Mouse (Mus musculus) kidney, postnatal 0 days (tissue): ENCODE results near the gene Gm49361. TPM values are rescaled to one million over a fixed set of nuclear protein-coding genes. Genes with fewer than 3 reads are reported as not detected.

Source experiments
- ATAC-seq: fragments of 200-750 bp; cut with Nextera tagmentation; replicated peaks from 2 replicates; pipeline ENCODE4 v1.8.0; 2017; ENCODE audit warnings: low read depth, moderate number of reproducible peaks, moderate TSS enrichment, moderate library complexity; ENCODE audit not compliant: low FRiP score
- DNase-seq: peaks from one replicate; pipeline ENCODE4 v3.0.0-alpha.2; 2016; ENCODE audit warnings: low spot score
- H3K27ac ChIP-seq: fragments of 300-500 bp; sonication (generic); 2 replicates; pipeline ENCODE4 v1.5.1; 2014; ENCODE audit warnings: mild to moderate bottlenecking
- H3K27me3 ChIP-seq: fragments of 300-500 bp; sonication (generic); 2 replicates; pipeline ENCODE4 v1.6.1; 2014; ENCODE audit warnings: low read length, mixed read lengths; ENCODE audit not compliant: insufficient read depth
- H3K36me3 ChIP-seq: fragments of 300-500 bp; sonication (generic); 2 replicates; pipeline ENCODE4 v1.6.1; 2014; ENCODE audit warnings: low read length, mixed read lengths; ENCODE audit not compliant: insufficient read depth
- H3K4me1 ChIP-seq: fragments of 300-500 bp; sonication (generic); replicated peaks from 2 replicates; pipeline ENCODE4 v1.6.1; 2014; ENCODE audit warnings: antibody characterized with exemption, low read length, mixed read lengths; ENCODE audit not compliant: insufficient read depth
- H3K4me2 ChIP-seq: fragments of 300-500 bp; sonication (generic); 2 replicates; pipeline ENCODE4 v1.6.1; 2014; ENCODE audit warnings: mild to moderate bottlenecking, low read length, moderate library complexity, mixed read lengths
- H3K4me3 ChIP-seq: fragments of 300-500 bp; sonication (generic); replicated peaks from 2 replicates; pipeline ENCODE4 v1.5.1; 2014; ENCODE audit warnings: low read depth, low read length
- H3K9ac ChIP-seq: fragments of 300-500 bp; sonication (generic); 2 replicates; pipeline ENCODE4 v1.6.1; 2014; ENCODE audit warnings: low read depth, low read length
- H3K9me3 ChIP-seq: fragments of 300-500 bp; sonication (generic); replicated peaks from 2 replicates; pipeline ENCODE4 v1.6.1; 2016; ENCODE audit warnings: low read length, inconsistent platforms, mixed read lengths
- CTCF ChIP-seq: IDR thresholded peaks from 2 replicates; pipeline ENCODE4 v1.5.1; 2016; ENCODE audit warnings: antibody characterized with exemption, low read depth, mild to moderate bottlenecking, moderate library complexity
- WGBS: fragments of 180-500 bp; shearing (Covaris S2); extraction: QIAGEN DNeasy Blood & Tissue Kit; methylation state at CpG from one replicate; pipeline ENCODE4 v1.1.7; 2014; 5-methylcytosine and 5-hydroxymethylcytosine counted together
- polyA plus RNA-seq: library from polyadenylated mRNA; unstranded; fragments of >200 nt; fragmentation: Nextera tagmentation; extraction: Ambion mirVana; gene quantifications from 2 replicates; pipeline ENCODE4 v1.2.1, GENCODE M21; 2015

Gm49361 gene
- polyA plus RNA-seq, 1 experiment from 2014 or later = not detected

DNA sequence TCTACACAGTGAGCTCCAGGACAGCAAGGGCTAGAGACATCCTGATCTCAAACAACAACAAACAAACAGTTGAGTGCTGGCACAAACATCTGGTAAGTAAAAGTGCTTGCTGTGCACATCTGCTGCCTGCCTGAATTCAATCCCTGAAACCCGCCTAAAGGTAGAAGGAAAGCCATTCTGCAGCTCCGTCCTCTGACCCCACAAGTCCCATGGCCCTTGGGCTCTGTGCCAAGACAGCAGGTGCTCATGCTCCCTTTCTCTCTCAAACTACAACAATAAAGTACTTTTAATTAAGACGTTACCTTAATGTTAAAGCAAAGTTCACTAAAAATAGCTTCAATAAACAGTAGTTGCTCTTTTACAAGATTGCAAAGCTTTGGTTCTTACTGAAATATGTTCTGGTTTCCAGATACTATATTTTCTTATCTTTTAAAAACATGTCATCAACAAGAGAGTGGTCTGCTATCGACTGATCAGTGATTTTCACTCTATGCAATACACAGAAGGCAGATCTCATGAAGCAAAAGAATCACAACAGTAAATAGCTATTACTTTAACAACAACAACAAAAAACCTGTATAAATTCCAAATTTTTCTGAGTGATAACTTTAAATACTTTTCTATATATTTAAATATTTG is 125.2 kb downstream of the Gm49361 start:
- Histone ChIP-seq H3K9me3 (no peaks in the 10 kb centered on the region), H3K27me3 (no peaks in the 10 kb centered on the region), H3K9ac (no peak overlapping the region), H3K36me3 (peaks cover 9% of the 10 kb centered on the region; the same call in 1 of the 2 replicates), H3K4me1 (no peaks in the 10 kb centered on the region), H3K4me3 (no peak overlapping the region), H3K4me2 (no peak overlapping the region), H3K27ac (no peak overlapping the region)
- DNase-seq (no peak), ATAC-seq (no peak)
- TF ChIP-seq CTCF = no peak
- 49% methylated on average over 4 of the region's 4 CpGs for WGBS

DNA sequence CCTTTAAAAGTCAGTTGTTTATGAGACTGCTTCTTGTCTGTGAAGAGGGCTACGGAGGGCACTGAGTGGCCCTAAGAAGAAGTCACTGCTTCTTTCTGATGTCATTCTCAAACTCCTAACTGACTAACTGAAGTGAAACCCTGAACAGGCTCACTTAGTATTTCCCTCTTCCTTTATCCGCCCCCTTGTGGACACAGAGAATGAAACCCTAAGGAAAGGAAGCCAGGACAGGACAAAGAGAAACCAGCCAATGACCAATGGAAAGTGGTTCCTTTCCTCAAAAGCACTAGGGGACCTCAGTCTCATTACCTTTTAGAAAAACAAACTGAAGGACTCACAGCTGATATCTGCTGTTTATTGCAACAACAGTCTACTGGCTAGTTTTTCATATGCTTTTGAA is 126.4 kb downstream of the Gm49361 start:
- 0 out of 2 replicates have a peak, but pooled peaks cover 7% of the 10 kb centered on the region for H3K36me3 ChIP-seq
- H3K4me3 ChIP-seq = no peak overlapping the region
- no peaks in the 10 kb centered on the region for H3K27me3 ChIP-seq
- no peak overlapping the region for H3K4me2 ChIP-seq
- H3K9ac ChIP-seq = no peak overlapping the region
- H3K4me1 ChIP-seq = no peaks in the 10 kb centered on the region
- DNase-seq = peak; percentile 87
- peak; percentile 84 for TF ChIP-seq CTCF
- H3K9me3 ChIP-seq = no peaks in the 10 kb centered on the region
- ATAC-seq = no peak
- no peak overlapping the region for H3K27ac ChIP-seq
- 49% methylated on average over 2 of the region's 2 CpGs for WGBS

DNA sequence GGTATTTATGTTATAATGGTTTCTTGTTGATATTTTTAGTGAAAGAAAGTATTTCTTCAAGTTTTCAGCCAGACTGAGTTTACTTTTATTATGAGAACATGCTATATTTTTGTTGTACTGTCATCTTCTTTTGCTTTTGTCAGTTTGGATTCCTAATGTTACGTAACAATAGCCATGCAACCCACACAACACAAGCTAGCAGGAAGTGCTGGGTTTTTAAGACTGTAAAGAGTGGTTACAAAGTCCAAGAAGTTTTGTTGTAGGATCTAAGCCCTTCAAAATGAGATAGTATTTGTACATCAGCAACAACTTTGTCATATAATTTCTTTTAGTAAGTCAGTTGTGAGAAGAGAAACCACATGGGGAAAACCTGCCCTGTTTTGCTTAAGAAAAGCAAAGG is 128.2 kb downstream of the Gm49361 start:
- H3K36me3 ChIP-seq = 0 out of 2 replicates have a peak, but pooled peaks cover 3% of the 10 kb centered on the region
- whole genome bisulfite sequencing = 100% methylated on average over 1 of the region's 1 CpGs
- no peak for TF ChIP-seq CTCF
- H3K27me3 ChIP-seq = no peaks in the 10 kb centered on the region
- no peak overlapping the region for H3K4me2 ChIP-seq
- no peaks in the 10 kb centered on the region for H3K4me1 ChIP-seq
- H3K9me3 ChIP-seq = no peaks in the 10 kb centered on the region
- H3K4me3 ChIP-seq = no peak overlapping the region
- no peak for DNase-seq
- H3K9ac ChIP-seq = no peak overlapping the region
- H3K27ac ChIP-seq = no peak overlapping the region
- no peak for ATAC-seq

DNA sequence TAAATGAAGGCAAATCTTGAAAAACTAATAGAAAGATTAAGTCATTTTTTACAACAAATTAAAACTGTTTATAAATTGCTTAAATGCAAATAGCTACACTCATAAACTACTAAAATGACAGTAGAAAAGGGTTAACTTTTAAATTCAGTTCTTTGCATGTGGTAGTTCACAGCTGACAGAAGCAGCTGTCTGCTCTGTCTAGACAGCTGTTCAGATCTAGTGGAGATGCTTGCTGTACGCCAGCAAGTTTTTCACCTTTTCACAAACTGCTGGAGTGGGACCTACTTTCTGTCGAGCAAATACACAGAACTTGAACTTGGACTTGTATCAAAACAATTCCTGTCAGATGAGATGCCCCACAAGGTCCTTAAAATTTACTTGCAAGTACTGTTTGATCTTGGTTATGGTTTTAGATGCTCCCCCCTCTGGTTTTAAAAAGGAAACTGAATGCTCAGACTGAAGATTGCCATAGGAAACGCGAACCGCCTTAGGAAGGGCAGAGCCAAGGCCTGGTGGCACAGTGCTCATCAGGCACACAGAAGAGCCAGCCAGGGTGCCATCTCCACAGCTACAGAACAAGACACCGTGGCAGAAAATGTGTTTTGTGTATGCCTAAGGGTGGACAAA is 129.5 kb downstream of the Gm49361 start:
- Histone ChIP-seq H3K27me3 (no peaks in the 10 kb centered on the region), H3K36me3 (0 out of 2 replicates have a peak, but pooled peaks cover 3% of the 10 kb centered on the region), H3K4me2 (no peak overlapping the region), H3K27ac (no peak overlapping the region), H3K4me3 (no peak overlapping the region), H3K4me1 (no peaks in the 10 kb centered on the region), H3K9ac (no peak overlapping the region), H3K9me3 (no peaks in the 10 kb centered on the region)
- no peak for TF ChIP-seq CTCF
- 74% methylated on average over 6 of the region's 6 CpGs for WGBS
- ATAC-seq (no peak), DNase-seq (no peak)

DNA sequence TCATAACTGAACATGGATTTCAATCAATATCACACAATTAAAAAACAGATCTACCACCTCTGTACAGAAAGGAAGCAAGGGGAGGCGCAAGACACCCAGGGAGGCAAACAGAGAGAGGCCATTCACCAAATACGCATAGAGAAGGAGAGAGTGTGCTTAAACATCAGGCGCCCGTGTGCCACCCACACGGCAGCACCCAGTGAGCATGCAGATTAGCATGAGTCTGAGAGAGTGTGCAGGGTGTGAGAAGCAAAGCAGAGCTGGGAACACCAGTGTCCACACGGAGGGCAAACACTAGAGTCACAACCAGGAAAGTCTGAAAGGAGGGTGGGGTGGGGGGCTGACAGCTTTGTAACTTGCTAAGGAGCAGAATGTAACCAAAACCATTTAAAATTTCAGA is 130.1 kb downstream of the Gm49361 start:
- TF ChIP-seq CTCF = no peak
- Histone ChIP-seq H3K4me2 (no peak overlapping the region), H3K4me3 (no peak overlapping the region), H3K27me3 (no peaks in the 10 kb centered on the region), H3K9ac (no peak overlapping the region), H3K36me3 (0 out of 2 replicates have a peak, but pooled peaks cover 3% of the 10 kb centered on the region), H3K4me1 (no peaks in the 10 kb centered on the region), H3K9me3 (no peaks in the 10 kb centered on the region), H3K27ac (no peak overlapping the region)
- DNase-seq = no peak
- ATAC-seq = no peak
- 91% methylated on average over 6 of the region's 6 CpGs for WGBS

DNA sequence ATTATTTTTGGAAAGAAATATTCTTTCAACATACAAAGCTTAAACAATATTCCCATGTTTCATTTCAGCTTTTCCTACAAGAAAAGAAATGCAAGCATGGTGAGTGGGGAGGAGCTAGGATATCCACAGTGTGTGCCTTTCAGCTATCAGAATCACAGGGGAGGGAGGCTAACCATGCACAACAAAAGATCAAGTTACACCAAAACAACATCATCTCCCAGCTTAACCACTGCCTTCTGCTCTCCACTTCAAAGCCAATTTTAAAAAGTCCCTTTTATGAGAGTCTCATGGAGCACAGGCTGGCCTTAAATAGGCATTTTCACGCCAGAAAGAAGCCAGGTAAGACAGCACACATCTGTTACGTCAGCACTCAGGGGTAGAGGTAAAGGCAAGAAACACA is 134.9 kb downstream of the Gm49361 start:
- ATAC-seq = no peak
- Histone ChIP-seq H3K4me2 (no peak overlapping the region), H3K36me3 (no peaks in the 10 kb centered on the region), H3K4me3 (no peak overlapping the region), H3K9me3 (no peaks in the 10 kb centered on the region), H3K9ac (no peak overlapping the region), H3K4me1 (peaks cover 4% of the 10 kb centered on the region; the same call in 1 of the 2 replicates), H3K27ac (peak overlapping the region; percentile 77), H3K27me3 (no peaks in the 10 kb centered on the region)
- WGBS = 32% methylated on average over 2 of the region's 2 CpGs
- peak; percentile 82 for DNase-seq
- TF ChIP-seq CTCF = no peak
